Mouse (Mus musculus) thymus, adult 18-20 months (tissue): Measurements from ENCODE around the gene Gria1.

Experiments
- DNase-seq, 2 experiments: peaks; one replicate each; pipeline ENCODE4 v3.0.0; 2022; ENCODE audit warnings: mixed read lengths in 2 of 2

Gria1 gene

DNA sequence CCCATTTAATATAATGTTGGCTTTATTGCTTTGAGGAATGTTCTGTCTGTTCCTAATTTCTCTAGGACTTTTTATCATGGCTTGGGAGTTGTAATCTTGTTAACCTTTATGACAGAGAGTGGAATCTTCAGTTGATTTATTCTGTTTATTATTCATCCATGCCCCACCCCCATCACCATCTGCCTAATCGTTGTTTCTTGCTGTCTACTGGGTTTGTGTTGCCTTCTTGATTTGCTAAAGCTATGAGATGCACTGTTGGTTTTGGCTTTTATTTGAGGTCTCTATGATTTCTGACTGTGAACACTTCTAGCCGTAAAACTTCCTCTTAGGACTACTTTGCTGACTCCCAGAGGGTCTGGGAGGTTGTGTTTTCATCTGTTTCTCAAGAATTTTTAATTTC, 294.9 kb downstream of the Gria1 start:
- DNase-seq: no peak

DNA sequence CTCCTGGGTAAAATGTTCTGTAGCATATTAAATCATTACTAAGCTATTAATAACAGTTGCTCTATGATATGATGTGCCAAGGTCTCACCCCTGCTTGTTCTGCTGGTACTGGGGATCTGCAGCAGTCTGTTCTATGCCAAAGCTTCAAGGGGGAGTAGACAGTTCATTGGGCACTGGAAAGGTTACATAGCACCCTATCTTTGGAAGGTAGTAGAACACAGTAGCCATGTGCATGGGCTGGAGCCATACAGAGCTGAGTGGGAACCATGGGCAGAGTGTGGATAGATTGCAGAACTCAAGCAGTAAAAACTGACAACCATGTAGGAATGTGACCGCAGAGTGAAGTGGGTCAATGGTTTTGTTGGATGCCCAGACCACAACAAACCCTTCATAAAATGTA, 295.7 kb downstream of the Gria1 start:
- DNase-seq: no peak

DNA sequence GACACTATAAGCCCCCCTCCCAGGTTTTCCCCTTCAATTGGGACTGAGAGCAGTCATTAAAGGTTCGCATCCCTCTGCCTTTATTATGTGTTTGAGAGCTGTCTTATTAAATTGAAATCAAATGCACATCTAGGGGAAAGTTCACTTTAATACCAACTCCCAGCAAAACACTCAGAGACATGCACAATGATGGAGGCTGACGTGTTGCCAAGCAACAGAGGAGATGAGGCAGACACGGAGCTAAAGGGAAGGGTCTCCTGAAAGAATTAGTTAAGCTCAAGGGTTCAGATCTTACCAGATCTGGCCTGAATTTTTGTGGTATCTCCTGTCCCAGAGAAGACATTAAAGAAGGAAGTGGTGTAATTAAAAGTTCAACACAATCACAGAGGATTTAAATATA, 305.9 kb downstream of the Gria1 start:
- DNase-seq: no peak

DNA sequence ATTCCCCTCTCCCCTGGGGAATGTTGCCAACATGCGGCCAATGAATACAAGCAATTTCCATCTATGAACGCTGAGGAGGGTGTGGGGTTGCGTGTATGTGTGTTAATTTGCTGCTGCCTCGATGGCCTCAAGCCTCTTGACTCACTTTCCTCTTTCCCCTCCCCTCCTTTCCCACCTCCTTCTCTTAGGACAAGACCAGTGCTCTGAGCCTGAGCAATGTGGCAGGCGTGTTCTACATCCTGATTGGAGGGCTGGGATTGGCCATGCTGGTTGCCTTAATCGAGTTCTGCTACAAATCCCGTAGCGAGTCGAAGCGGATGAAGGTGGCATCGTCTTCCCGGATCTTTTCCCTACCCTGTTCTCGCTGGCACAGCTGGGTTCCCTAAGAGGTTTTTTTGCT, 306.3 kb downstream of the Gria1 start:
- DNase-seq: no peak

DNA sequence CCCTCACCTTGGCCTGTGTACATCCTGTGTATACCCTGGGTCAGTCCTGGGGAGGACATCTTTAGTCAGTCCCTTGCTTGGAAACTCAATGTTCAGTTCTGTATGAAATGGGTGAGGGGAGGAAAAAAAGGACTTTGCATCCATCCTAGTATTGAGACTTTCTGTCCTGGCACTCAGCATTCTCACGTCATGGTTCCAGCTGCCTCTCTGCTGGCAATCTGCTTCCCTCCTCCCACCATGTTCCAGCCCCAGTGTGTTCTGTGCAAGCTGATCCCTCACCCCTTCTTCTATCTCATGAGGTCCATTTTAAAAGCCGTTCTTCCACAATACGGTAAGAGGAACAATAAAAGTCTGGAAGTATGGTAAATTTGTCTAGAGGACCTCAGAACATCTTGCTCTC, 308.2 kb downstream of the Gria1 start:
- DNase-seq: no peak

DNA sequence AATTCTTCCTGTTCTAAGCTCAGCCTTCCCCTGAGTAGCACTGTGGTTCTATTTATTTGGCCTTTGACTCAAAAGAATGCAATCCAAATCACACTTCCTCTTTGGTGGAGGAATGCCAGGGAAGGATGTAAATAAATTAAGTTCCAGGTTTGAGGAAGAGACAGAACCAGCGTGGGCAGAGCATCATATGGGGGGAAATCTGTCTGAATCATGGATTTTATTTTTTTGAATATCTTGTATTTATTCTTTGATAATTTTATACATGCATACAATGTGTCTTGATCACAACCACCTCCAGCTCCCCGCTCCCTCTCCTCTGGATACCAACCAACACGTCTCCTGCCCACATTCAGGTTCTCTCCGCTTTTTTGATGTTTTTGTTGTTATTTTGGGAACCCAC, 312.9 kb downstream of the Gria1 start:
- DNase-seq: no peak
